Mouse (Mus musculus) ES-E14 (cell line): Measurements from ENCODE around the gene Coa4.

Source experiments
- CHD2 ChIP-seq: IDR thresholded peaks from 2 replicates; pipeline ENCODE4 v1.6.1; 2014; ENCODE audit warnings: mild to moderate bottlenecking, low read depth, low read length, inconsistent platforms
- MAFK ChIP-seq: IDR thresholded peaks from 2 replicates; pipeline ENCODE4 v1.6.1; 2014; ENCODE audit warnings: mild to moderate bottlenecking, low read depth, low read length, inconsistent platforms; ENCODE audit not compliant: insufficient read depth
- ZC3H11A ChIP-seq: IDR thresholded peaks from 2 replicates; pipeline ENCODE4 v1.6.1; 2012; ENCODE audit warnings: low read depth, mild to moderate bottlenecking, inconsistent platforms, low read length, borderline replicate concordance
- ZNF384 ChIP-seq: IDR thresholded peaks from 2 replicates; pipeline ENCODE4 v1.6.1; 2012; ENCODE audit warnings: low read depth, low read length, inconsistent platforms

GRCm38 (mm10) chr7:100582235-100582634 lies 45.4 kb downstream of the Coa4 start:
- no peak for TF ChIP-seq MAFK
- TF ChIP-seq ZNF384, result no peak
- TF ChIP-seq CHD2, result no peak
- TF ChIP-seq ZC3H11A, result no peak
